Mouse (Mus musculus) right cerebral cortex, postnatal 14 days (tissue): Measurements from ENCODE around the gene Klhl29.

Experiments used
- DNase-seq: peaks from one replicate; pipeline ENCODE4 v3.0.0; 2022

The Klhl29 gene

DNA sequence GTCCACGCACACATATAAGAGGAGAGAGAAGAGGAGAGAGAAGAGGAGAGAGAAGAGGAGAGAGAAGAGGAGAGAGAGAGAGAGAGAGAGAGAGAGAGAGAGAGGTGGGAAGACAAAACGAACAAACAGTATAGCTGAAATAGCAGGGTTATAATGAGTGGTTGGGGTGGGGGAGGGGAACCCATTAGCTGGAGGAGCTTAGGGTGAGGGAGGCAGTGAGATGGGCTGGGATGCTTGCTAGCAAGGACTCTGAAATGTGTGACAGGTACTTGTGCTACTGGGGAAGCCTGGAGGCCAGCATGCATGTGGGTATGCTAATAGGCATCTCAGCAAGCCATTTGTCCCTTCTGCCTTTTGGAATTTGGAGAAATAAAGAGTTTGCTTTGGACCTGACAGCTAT is 122.9 kb downstream of the Klhl29 start:
- no peak for DNase-seq

DNA sequence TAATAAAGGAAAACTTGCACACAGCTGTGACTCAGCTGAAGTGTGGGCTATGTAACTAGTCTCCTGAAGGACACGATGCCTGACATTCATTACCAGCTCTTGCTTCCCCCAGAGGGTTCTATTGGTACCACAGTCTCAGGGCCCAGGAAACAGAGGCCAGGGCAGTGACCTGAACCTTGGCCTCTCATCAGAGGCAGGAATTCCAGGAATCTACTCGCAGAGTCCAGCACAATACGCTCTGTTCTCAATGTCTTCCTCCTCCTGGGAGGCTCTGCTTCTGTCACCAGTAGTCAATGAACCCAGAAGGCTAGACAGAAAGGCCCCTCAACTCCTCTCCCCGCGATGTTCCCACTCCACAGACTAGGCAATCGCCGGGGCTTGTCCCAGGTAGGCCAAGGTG is 125.4 kb downstream of the Klhl29 start:
- DNase-seq = no peak

DNA sequence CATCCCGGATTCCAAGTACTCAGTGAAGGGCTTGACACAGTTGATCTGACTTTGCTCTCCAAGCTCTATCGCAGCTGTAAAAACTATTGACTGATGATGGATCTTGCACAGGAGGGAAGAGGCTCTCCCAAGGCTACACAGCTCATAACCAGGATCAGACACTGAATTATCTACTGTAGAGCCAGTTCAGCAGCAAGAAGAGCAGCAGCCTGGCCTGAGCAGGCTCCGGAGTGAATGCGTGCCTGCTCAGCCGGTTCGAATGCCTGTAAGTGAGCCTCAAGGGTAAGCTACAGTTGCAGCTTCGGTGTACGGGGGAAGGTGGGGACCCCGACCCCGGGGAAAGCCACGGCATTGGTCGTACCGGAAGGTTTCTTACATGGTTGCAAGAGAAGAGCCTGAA is 126.4 kb downstream of the Klhl29 start:
- DNase-seq = no peak

- no peak for DNase-seq
These were observed 128.0 kb downstream of the Klhl29 start for GRCm38 (mm10) chr12:5247505-5247904.

GRCm38 (mm10) chr12:5246721-5247341 is 128.7 kb downstream of the Klhl29 start:
- DNase-seq = no peak

DNA sequence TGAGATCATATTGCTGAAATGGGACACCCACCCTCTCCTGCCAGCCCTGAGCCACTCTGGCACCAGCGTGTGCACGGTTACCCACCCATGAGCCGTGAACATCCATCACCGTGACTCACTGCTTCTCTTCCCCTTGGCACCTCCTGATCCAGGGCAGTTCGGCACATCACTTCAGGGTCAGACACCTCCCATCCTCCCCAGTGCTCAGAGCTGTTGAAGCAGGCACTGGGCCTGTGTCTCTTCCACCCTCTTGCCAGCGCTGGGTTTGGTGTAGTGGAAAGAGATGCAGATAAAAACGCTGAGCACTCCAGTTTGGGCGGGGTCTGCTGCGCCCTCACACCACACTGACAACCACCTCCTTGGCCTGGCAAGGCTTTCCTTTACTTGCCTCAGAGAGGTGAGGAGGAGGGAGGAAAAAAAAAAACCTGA is 129.3 kb downstream of the Klhl29 start:
- DNase-seq = no peak

GRCm38 (mm10) chr12:5245207-5245597 is 130.3 kb downstream of the Klhl29 start:
- no peak for DNase-seq

- no peak for DNase-seq
These were observed 130.9 kb downstream of the Klhl29 start for GRCm38 (mm10) chr12:5244431-5245206.

GRCm38 (mm10) chr12:5243867-5244266 is 131.6 kb downstream of the Klhl29 start:
- no peak for DNase-seq

- no peak for DNase-seq
These were observed 132.0 kb downstream of the Klhl29 start for GRCm38 (mm10) chr12:5243449-5243848.

- DNase-seq = no peak
These were observed 132.7 kb downstream of the Klhl29 start for GRCm38 (mm10) chr12:5242551-5243330.

DNA sequence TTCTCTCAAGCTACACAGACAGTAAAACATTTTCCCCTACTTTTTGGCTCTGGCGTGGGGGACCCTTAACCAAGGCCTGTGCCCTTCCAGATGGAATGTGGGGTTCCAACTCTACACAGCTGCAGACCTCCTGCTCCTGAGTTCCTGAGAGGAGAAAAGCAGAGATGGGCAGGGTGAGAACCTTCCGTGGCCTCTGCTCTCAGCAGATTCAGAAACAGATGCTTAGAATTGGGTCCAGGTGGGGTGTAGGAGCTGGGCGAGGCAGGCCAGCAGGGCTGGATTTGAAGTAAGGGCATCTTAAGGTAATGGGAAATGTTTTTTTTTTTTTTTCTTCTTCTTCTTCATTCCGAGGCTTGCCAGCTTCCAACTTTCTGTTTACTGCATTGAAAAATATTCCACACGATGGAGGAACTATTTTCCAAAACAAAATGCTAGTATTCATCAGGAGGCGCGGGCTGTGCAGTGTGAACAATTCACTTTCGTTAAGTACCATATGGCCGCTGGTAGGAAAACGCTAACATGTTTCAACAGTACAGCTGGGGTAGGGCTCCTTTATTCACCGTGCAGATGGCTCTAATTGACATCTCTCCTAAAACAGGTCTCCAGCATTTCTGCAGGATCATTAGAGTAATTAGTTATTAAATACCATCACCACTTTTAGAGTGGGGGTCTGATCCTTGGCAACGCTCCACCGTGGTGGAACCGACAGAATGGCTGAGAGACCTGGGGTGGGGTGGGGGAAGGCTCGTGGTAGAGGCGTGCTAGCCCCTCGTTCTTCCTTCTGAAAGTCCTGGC is 135.8 kb downstream of the Klhl29 start:
- DNase-seq = no peak

- peak; percentile 71 for DNase-seq
These were observed 138.4 kb downstream of the Klhl29 start for GRCm38 (mm10) chr12:5237078-5237477.

- DNase-seq = no peak
These were observed 139.9 kb downstream of the Klhl29 start for GRCm38 (mm10) chr12:5235596-5235995.

DNA sequence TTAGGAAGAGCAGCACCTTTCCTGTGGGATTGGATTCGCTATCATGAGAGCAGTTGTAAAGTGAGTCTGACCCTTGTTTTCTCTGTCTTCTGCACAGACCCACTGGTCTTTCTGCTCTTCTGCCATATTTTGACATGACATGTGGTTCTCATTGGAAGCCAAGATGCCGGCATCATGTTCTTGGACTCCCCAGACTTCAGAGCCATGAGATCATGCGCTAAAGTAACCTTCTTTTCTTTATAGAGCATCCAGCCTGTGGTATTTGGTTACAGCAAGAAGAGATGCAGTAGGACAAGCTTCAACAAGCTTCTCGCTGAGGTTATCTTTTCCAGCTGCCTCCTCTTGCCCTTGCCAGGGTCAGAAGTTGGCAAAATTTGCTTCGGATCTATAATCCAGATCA is 145.0 kb downstream of the Klhl29 start:
- no peak for DNase-seq

GRCm38 (mm10) chr12:5226676-5227654 is 148.5 kb downstream of the Klhl29 start:
- DNase-seq = no peak

DNA sequence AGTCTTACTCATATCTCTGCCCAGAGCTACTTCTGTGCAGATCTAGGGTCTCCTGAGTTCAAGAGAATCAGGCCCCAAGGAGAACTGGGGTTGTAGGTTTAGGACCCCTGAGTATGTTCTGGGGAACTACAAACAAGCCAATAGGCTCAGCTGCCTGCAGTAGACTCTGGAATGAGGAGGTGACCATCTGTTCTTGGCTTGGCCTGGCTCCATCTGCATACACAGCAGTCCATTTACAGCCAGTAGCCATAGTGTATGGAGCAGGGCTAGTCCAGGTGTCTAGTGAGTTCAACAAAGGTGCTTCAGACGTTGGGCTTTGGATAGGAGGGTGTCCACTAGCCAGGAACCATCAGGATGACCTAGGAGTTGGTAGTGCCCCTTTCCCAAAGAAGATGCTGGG is 151.9 kb downstream of the Klhl29 start:
- DNase-seq = no peak

- DNase-seq = no peak
These were observed 152.9 kb downstream of the Klhl29 start for GRCm38 (mm10) chr12:5222439-5223202.

GRCm38 (mm10) chr12:5219913-5220575 is 155.4 kb downstream of the Klhl29 start:
- no peak for DNase-seq
